Mouse (Mus musculus) forebrain, embryonic 13.5 days (tissue): Measurements from ENCODE around the gene 8030411F24Rik. TPM values are rescaled to one million over a fixed set of nuclear protein-coding genes. Genes with fewer than 3 reads are reported as not detected.

Experiments
- ATAC-seq: fragments of 200-750 bp; cut with Nextera tagmentation; 2 replicates; pipeline ENCODE4 v1.8.0; 2017
- H3K27ac ChIP-seq: fragments of 300-500 bp; sonication (generic); 2 replicates; pipeline ENCODE4 v1.5.1; 2015; ENCODE audit warnings: inconsistent platforms, mild to moderate bottlenecking, moderate library complexity
- H3K27me3 ChIP-seq: fragments of 300-500 bp; sonication (generic); 2 replicates; pipeline ENCODE4 v1.6.1; 2015; ENCODE audit warnings: mild to moderate bottlenecking, inconsistent platforms
- H3K36me3 ChIP-seq: fragments of 300-500 bp; sonication (generic); 2 replicates; pipeline ENCODE4 v1.6.1; 2015; ENCODE audit warnings: mild to moderate bottlenecking, inconsistent platforms; ENCODE audit not compliant: poor library complexity, severe bottlenecking
- H3K4me1 ChIP-seq: fragments of 300-500 bp; sonication (generic); 2 replicates; pipeline ENCODE4 v1.6.1; 2015; ENCODE audit warnings: inconsistent platforms
- H3K4me2 ChIP-seq: fragments of 300-500 bp; sonication (generic); 2 replicates; pipeline ENCODE4 v1.6.1; 2015; ENCODE audit warnings: inconsistent platforms, mild to moderate bottlenecking, moderate library complexity
- H3K4me3 ChIP-seq: fragments of 300-500 bp; sonication (generic); 2 replicates; pipeline ENCODE4 v1.5.1; 2015; ENCODE audit warnings: mild to moderate bottlenecking, inconsistent platforms
- H3K9ac ChIP-seq: fragments of 300-500 bp; sonication (generic); 2 replicates; pipeline ENCODE4 v1.6.1; 2015; ENCODE audit warnings: mild to moderate bottlenecking, inconsistent platforms
- H3K9me3 ChIP-seq: fragments of 300-500 bp; sonication (generic); replicated peaks from 2 replicates; pipeline ENCODE4 v1.6.1; 2016; ENCODE audit warnings: inconsistent platforms
- WGBS: fragments of 180-500 bp; shearing (Covaris S2); methylation state at CpG from one replicate; pipeline ENCODE4 v1.1.7; 2015; 5-methylcytosine and 5-hydroxymethylcytosine counted together
- polyA plus RNA-seq: library from polyadenylated mRNA; unstranded; fragments of >200 nt; fragmentation: Nextera tagmentation; extraction: Ambion mirVana; gene quantifications from 2 replicates; pipeline ENCODE4 v1.2.1, GENCODE M21; 2015

8030411F24Rik gene
- polyA plus RNA-seq, 1 experiment from 2014 or later = not detected

DNA sequence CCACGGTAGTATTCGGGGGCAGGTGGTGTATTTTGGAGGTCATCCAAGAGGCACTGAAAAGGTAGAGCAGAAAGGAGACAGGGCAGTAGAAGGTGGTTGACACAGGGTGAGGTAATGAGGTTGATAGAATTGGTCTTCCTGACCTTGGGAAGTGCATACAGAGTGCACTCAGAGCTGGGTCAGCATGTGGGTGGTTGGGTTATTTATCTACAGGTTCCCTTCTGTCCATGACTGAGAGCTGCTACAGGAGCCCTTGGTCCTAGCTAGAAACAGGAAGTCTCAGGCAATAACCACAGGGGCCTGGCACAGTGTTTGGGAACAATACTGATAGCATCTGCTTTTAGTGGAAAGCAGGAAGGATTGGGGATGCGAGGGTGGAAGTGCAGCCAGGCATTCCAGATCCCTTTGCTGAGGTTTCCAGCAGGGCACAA, 19.7 kb downstream of the 8030411F24Rik start:
- Histone ChIP-seq H3K9me3 (no peaks in the 10 kb centered on the region), H3K9ac (no peak overlapping the region), H3K4me3 (no peak overlapping the region), H3K4me1 (no peaks in the 10 kb centered on the region), H3K4me2 (no peak overlapping the region), H3K36me3 (no peaks in the 10 kb centered on the region), H3K27me3 (no peaks in the 10 kb centered on the region), H3K27ac (no peak overlapping the region)
- 69% methylated on average over 3 of the region's 3 CpGs for WGBS
- ATAC-seq = no peak

DNA sequence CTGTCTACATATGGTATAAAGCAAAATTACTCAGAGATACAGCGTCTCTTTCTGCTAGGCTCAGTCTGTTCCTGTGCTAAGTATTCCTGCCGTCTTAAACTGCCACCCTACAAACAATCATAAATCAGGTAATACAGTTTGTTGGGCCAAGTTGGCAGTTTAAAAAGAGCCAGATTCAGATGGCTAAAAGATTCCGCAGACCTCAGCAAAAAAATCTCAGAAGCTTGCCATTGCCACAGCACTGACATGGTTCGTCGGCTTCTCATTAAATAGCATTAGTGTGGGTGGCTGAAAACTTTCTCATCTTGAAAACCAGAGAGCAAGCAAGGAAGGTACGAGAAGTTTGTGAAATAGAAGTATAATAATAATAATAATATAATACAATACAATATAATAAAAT, 24.9 kb downstream of the 8030411F24Rik start:
- H3K9me3 ChIP-seq = no peaks in the 10 kb centered on the region
- no peak overlapping the region for H3K4me3 ChIP-seq
- no peak overlapping the region for H3K27ac ChIP-seq
- H3K9ac ChIP-seq = no peak overlapping the region
- H3K27me3 ChIP-seq = no peaks in the 10 kb centered on the region
- no peak for ATAC-seq
- H3K4me2 ChIP-seq = no peak overlapping the region
- H3K36me3 ChIP-seq = no peaks in the 10 kb centered on the region
- WGBS = 88% methylated on average over 6 of the region's 6 CpGs
- H3K4me1 ChIP-seq = no peaks in the 10 kb centered on the region

DNA sequence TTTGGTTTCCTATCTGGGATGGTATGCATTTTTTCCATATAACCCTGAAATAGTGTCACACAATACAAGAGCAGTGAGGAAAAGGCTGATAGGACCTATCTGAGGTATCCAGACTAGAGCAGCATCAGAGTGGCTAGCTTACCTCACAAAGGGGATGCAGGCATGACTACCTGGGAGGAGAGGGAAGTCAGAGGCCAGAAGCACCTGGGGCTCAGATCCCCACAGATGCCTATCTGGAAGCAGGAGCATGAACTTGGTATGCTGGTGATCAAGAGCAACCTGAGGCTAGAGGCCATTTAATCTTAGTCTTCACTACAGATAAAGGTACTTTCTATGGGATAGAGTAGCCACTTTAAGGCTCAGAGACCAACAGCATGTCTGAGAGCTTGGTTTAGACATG, 38.1 kb downstream of the 8030411F24Rik start, which contains the start of gene Cst13:
Gene Cst13, plus strand, starts transcription at position 173 of the 400 bp plus-strand sequence.
- Histone ChIP-seq H3K4me3 (no peak within 1 kb of the TSS), H3K9ac (no peak within 1 kb of the TSS), H3K9me3 (no peaks in the 10 kb centered on the region), H3K4me1 (no peaks in the 10 kb centered on the region), H3K36me3 (no peaks in the 10 kb centered on the region), H3K4me2 (no peak within 1 kb of the TSS), H3K27me3 (no peaks in the 10 kb centered on the region), H3K27ac (no peak within 1 kb of the TSS)
- no peak for ATAC-seq

DNA sequence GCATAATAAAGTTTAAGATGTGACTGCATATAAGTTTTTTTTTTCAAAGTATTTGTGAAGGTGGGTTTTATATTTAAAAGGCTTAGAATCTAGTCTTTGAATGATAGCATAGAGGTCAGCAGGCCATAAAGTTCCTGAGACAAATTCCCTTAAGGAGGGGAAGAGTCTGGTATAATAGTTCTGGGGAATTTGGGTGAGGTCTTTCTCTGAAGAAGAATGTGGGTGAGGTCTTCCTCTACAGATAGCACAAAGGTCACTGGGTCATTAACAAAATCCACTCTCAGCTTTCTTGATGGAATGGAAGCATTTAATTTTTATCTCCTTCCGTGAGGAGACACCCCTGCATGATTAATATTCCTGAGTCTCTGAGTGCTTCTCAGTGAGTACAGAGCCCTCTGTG, 44.2 kb downstream of the 8030411F24Rik start:
- Histone ChIP-seq H3K36me3 (no peaks in the 10 kb centered on the region), H3K4me2 (no peak overlapping the region), H3K9me3 (no peaks in the 10 kb centered on the region), H3K27me3 (no peaks in the 10 kb centered on the region), H3K9ac (no peak overlapping the region), H3K27ac (no peak overlapping the region), H3K4me3 (no peak overlapping the region), H3K4me1 (no peaks in the 10 kb centered on the region)
- 85% methylated on average over 1 of the region's 1 CpGs for WGBS
- no peak for ATAC-seq

DNA sequence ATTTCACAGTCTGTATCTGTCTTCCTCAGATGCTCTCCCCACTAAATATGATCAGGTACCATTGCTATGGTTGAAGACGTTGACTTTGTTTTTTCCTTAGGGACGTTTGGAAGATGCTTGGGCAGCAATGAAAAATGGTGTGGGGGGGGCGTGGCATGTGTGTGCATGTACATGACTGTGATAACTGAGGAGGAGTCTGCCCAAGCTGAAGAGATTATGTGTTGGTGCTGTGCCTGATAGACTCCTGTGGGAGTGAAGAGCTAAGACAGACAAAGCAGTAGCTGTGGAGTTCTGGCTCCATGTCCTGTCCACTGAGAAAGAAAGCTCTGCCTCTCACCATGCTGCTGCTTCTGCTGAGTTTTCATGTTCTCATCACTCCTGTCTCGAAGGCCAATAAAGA, 53.1 kb downstream of the 8030411F24Rik start, which contains the start of gene Cst9:
Gene Cst9, plus strand, starts transcription at position 236 of the 400 bp plus-strand sequence.
- Histone ChIP-seq H3K4me2 (no peak within 1 kb of the TSS), H3K9ac (no peak within 1 kb of the TSS), H3K9me3 (no peaks in the 10 kb centered on the region), H3K27ac (no peak within 1 kb of the TSS), H3K4me3 (no peak within 1 kb of the TSS), H3K36me3 (no peaks in the 10 kb centered on the region), H3K4me1 (no peaks in the 10 kb centered on the region), H3K27me3 (no peaks in the 10 kb centered on the region)
- ATAC-seq = no peak
- WGBS = 75% methylated on average over 4 of the region's 4 CpGs

Other genes with a start within 250 kb of the 8030411F24Rik start
- 101 and 102 TPM in 2 replicates for gene Nxt1, start 109.4 kb upstream of the 8030411F24Rik start, polyA plus RNA-seq
- 19.9 and 20.6 TPM in 2 replicates for gene Gzf1, start 101.0 kb upstream of the 8030411F24Rik start, polyA plus RNA-seq
- 20.3 and 23.6 TPM in 2 replicates for gene Napb, start 49.5 kb upstream of the 8030411F24Rik start, polyA plus RNA-seq
- not detected in 2 replicates for gene Cstl1, start 31.7 kb upstream of the 8030411F24Rik start, polyA plus RNA-seq
- gene Cst11, start 10.5 kb upstream of the 8030411F24Rik start, polyA plus RNA-seq = not detected in 2 replicates
- not detected in 2 replicates for gene Cst12, start 7.4 kb downstream of the 8030411F24Rik start, polyA plus RNA-seq
- gene Cst8, start 16.8 kb downstream of the 8030411F24Rik start, polyA plus RNA-seq = not detected in 2 replicates
- gene Cst13, start 38.1 kb downstream of the 8030411F24Rik start, polyA plus RNA-seq = not detected in 2 replicates
- gene Cst9, start 53.1 kb downstream of the 8030411F24Rik start, polyA plus RNA-seq = not detected in 2 replicates
- not detected in 2 replicates for gene 9230104L09Rik, start 83.0 kb downstream of the 8030411F24Rik start, polyA plus RNA-seq
- 414 and 419 TPM in 2 replicates for gene Cst3, start 93.7 kb downstream of the 8030411F24Rik start, polyA plus RNA-seq
- not detected in 2 replicates for gene Gm1330, start 221.2 kb downstream of the 8030411F24Rik start, polyA plus RNA-seq
- not detected in 2 replicates for gene Gm10750, start 235.2 kb downstream of the 8030411F24Rik start, polyA plus RNA-seq